Mouse (Mus musculus): ENCODE results near the gene Kmt5b.

Kmt5b gene

GRCm38 (mm10) chr19:3767276-3767780, at the start of gene Kmt5b:
TSS of gene Kmt5b (plus strand) at chr19:3767421.
- in situ Hi-C loops (cut with MboI; ENCODE audit: low sequenced_read_pairs): no loop called here

- in situ Hi-C loops (cut with MboI; ENCODE audit: low sequenced_read_pairs): no loop called here
Observed at GRCm38 (mm10) chr19:3718481-3719361, 48.5 kb upstream of the Kmt5b start.

- in situ Hi-C loops (cut with MboI; ENCODE audit: low sequenced_read_pairs): no loop called here
Observed at GRCm38 (mm10) chr19:3719362-3719891, 47.8 kb upstream of the Kmt5b start.

- in situ Hi-C loops (cut with MboI; ENCODE audit: low sequenced_read_pairs): no loop called here
Observed at GRCm38 (mm10) chr19:3723170-3723569, 44.1 kb upstream of the Kmt5b start.

- in situ Hi-C loops (cut with MboI; ENCODE audit: low sequenced_read_pairs): no loop called here
Observed at GRCm38 (mm10) chr19:3723904-3724303, 43.3 kb upstream of the Kmt5b start.

- in situ Hi-C loops (cut with MboI; ENCODE audit: low sequenced_read_pairs): no loop called here
Observed at GRCm38 (mm10) chr19:3724779-3725178, 42.4 kb upstream of the Kmt5b start.

GRCm38 (mm10) chr19:3728901-3729300, 38.3 kb upstream of the Kmt5b start:
- in situ Hi-C loops (cut with MboI; ENCODE audit: low sequenced_read_pairs): no loop called here

GRCm38 (mm10) chr19:3730781-3731646, 36.2 kb upstream of the Kmt5b start:
- in situ Hi-C loops (cut with MboI; ENCODE audit: low sequenced_read_pairs): no loop called here

- in situ Hi-C loops (cut with MboI; ENCODE audit: low sequenced_read_pairs): no loop called here
Observed at GRCm38 (mm10) chr19:3736001-3736400, 31.2 kb upstream of the Kmt5b start.

GRCm38 (mm10) chr19:3739650-3740049, 27.6 kb upstream of the Kmt5b start:
- in situ Hi-C loops (cut with MboI; ENCODE audit: low sequenced_read_pairs): no loop called here

GRCm38 (mm10) chr19:3742716-3743115, 24.5 kb upstream of the Kmt5b start:
- in situ Hi-C loops (cut with MboI; ENCODE audit: low sequenced_read_pairs): no loop called here

GRCm38 (mm10) chr19:3743362-3743761, 23.9 kb upstream of the Kmt5b start:
- in situ Hi-C loops (cut with MboI; ENCODE audit: low sequenced_read_pairs): no loop called here

- in situ Hi-C loops (cut with MboI; ENCODE audit: low sequenced_read_pairs): no loop called here
Observed at GRCm38 (mm10) chr19:3743851-3744512, 23.2 kb upstream of the Kmt5b start.

- in situ Hi-C loops (cut with MboI; ENCODE audit: low sequenced_read_pairs): no loop called here
Observed at GRCm38 (mm10) chr19:3752621-3753239, 14.5 kb upstream of the Kmt5b start.

- in situ Hi-C loops (cut with MboI; ENCODE audit: low sequenced_read_pairs): no loop called here
Observed at GRCm38 (mm10) chr19:3753240-3753633, 14.0 kb upstream of the Kmt5b start.

GRCm38 (mm10) chr19:3753738-3754137, 13.5 kb upstream of the Kmt5b start:
- in situ Hi-C loops (cut with MboI; ENCODE audit: low sequenced_read_pairs): no loop called here

GRCm38 (mm10) chr19:3757861-3758260, 9.4 kb upstream of the Kmt5b start:
- in situ Hi-C loops (cut with MboI; ENCODE audit: low sequenced_read_pairs): no loop called here

GRCm38 (mm10) chr19:3765221-3765820, 1.9 kb upstream of the Kmt5b start:
- in situ Hi-C loops (cut with MboI; ENCODE audit: low sequenced_read_pairs): no loop called here

GRCm38 (mm10) chr19:3766378-3766777, 843 bp upstream of the Kmt5b start:
- in situ Hi-C loops (cut with MboI; ENCODE audit: low sequenced_read_pairs): no loop called here

Data from CH12F3 (cell line).